Mouse (Mus musculus) lung, embryonic 14.5 days (tissue): ENCODE data around the gene Zscan26. TPM values are rescaled to one million over a fixed set of nuclear protein-coding genes. Genes with fewer than 3 reads are reported as not detected.
A peak's percentile ranks its signal among the peaks of the same experiment; 100 is the strongest.
"Not testable (repeated sequence)": the region's sequence is repeated elsewhere in the genome, so short reads cannot be mapped to it uniquely, and the experiment has no call there.

Source experiments
- ATAC-seq: fragments of 200-750 bp; cut with Nextera tagmentation; 2 replicates; pipeline ENCODE4 v1.8.0; 2017; ENCODE audit warnings: mild to moderate bottlenecking, moderate TSS enrichment, moderate library complexity; ENCODE audit not compliant: insufficient read depth
- DNase-seq: peaks from one replicate; pipeline ENCODE4 v3.0.0-alpha.2; 2015
- H3K27ac ChIP-seq: fragments of 300-500 bp; sonication (generic); 2 replicates; pipeline ENCODE4 v1.5.1; 2014; ENCODE audit warnings: low read depth, mild to moderate bottlenecking, moderate library complexity
- H3K27me3 ChIP-seq: fragments of 300-500 bp; sonication (generic); 2 replicates; pipeline ENCODE4 v1.6.1; 2014; ENCODE audit warnings: low read length, control low read depth; ENCODE audit not compliant: insufficient read depth
- H3K36me3 ChIP-seq: fragments of 300-500 bp; sonication (generic); 2 replicates; pipeline ENCODE4 v1.6.1; 2014; ENCODE audit warnings: control low read depth; ENCODE audit not compliant: insufficient read depth
- H3K4me1 ChIP-seq: fragments of 300-500 bp; sonication (generic); 2 replicates; pipeline ENCODE4 v1.6.1; 2014; ENCODE audit warnings: antibody characterized with exemption, control low read depth; ENCODE audit not compliant: insufficient read depth
- H3K4me2 ChIP-seq: fragments of 300-500 bp; sonication (generic); 2 replicates; pipeline ENCODE4 v1.6.1; 2014; ENCODE audit warnings: mild to moderate bottlenecking
- H3K4me3 ChIP-seq: fragments of 300-500 bp; sonication (generic); 2 replicates; pipeline ENCODE4 v1.5.1; 2014; ENCODE audit warnings: low read depth, low read length
- H3K9ac ChIP-seq: fragments of 300-500 bp; sonication (generic); 2 replicates; pipeline ENCODE4 v1.6.1; 2014
- H3K9me3 ChIP-seq: fragments of 300-500 bp; sonication (generic); 2 replicates; pipeline ENCODE4 v1.6.1; 2016; ENCODE audit warnings: low read depth, low read length, control low read depth
- CTCF ChIP-seq: IDR thresholded peaks from 2 replicates; pipeline ENCODE4 v1.5.1; 2016; ENCODE audit warnings: antibody characterized with exemption, low read depth
- WGBS: fragments of 180-500 bp; shearing (Covaris S2); extraction: QIAGEN DNeasy Blood & Tissue Kit; methylation state at CpG from one replicate; pipeline ENCODE4 v1.1.7; 2014; 5-methylcytosine and 5-hydroxymethylcytosine counted together
- polyA plus RNA-seq: library from polyadenylated mRNA; unstranded; fragments of >200 nt; fragmentation: Nextera tagmentation; extraction: Ambion mirVana; gene quantifications from 2 replicates; pipeline ENCODE4 v1.2.1, GENCODE M21; 2014

Gene Zscan26
- polyA plus RNA-seq, 1 experiment from 2014 or later = 27.6 TPM

DNA sequence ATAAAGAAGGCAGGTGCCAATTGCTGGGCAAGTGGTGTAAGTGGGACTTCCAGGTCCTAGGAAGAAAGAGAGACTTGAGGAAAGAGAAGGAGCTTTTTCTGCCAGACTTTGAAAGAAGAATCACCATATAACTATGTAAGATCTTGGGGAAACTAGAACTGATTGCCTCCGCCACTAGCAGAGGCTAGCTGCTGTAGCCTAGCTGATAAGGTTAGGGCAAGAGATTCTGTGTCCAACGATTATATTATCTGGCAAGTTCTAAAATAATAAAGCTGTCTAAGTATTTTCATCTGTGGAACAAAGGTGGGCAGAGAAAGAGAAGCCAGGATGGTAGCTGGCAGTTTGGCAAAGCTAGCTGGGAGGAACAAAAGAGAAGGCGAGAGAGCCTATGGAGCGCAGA, 18.9 kb upstream of the Zscan26 start:
- Histone ChIP-seq H3K36me3 (no peaks in the 10 kb centered on the region), H3K27ac (no peak overlapping the region), H3K27me3 (no peaks in the 10 kb centered on the region), H3K4me3 (no peak overlapping the region), H3K4me2 (no peak overlapping the region), H3K4me1 (no peaks in the 10 kb centered on the region), H3K9ac (no peak overlapping the region), H3K9me3 (no peaks in the 10 kb centered on the region)
- 32% methylated on average over 4 of the region's 4 CpGs for WGBS
- no peak for TF ChIP-seq CTCF
- no peak for DNase-seq
- ATAC-seq = no peak

DNA sequence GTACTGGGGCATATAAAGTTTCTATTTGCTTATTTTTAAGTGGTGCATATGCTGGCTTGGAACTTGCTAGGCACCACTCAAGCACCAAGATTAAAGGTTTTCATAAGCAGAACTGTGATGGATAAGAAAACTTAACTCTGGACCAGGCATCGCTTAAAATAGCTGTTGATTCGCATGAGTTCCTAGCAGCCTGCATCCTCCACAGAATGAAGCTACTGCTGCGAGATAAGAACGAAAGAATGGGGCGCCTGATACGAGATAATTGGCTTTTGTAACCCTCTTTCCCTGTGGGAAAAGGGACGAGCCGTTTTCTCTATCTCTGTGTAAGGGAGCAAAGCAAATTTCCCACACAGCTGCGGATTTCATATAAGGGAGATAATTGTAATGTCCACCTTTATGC, 15.6 kb upstream of the Zscan26 start:
- H3K4me3 ChIP-seq = no peak overlapping the region
- H3K27ac ChIP-seq = no peak overlapping the region

DNA sequence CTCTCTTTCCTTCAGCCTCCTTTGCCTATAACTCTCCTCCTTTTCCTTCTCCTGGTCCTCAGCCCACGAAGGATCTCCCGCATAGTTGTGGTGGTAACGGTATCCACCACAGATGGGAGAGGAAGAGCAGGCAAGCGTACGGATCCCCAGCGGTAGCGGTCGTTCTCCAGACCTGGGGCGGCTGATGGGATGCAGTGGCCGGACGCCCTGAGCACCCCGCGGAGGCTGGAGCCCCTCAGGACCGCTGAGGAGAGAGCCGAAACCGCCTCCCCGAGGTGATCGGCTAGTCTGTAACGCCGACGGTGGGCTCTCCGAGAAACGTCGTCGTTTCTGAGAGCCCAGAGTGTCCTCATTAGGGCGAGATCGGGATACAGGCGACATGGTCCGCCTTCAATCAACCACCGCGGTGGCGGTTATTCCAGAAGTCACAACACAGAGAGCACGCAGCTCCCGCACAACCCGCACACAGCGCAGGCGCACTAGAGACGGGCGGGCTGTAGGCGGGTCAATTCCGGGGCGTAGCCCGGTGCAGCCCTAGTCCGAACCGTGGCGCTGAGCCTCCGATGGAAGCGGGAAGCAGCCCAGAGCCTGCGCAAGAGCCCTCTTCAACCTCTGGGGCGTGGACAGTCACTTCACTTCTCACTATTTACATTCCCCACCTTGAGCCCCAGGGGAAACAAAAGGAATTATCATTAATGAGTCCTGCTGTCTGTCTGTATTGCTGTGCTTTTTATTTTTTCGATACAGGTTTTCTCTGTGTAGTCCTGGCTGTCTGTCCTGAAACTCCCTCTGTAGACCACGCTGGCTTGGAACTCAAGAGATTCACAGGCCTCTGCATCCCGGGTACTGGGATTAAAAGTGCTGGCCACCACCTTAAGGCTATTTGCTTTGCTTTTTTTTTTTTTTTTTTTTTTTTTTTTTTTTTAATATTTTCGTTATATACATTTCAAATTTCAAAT, 14.8 kb upstream of the Zscan26 start, which contains the start of gene Nkapl:
Nkapl (minus strand) TSS at position 449 of the 959 bp plus-strand sequence.
- under 1% methylated on average over 54 of the region's 54 CpGs for WGBS
- DNase-seq = peak; percentile 94
- H3K27me3 ChIP-seq = no peaks in the 10 kb centered on the region
- H3K9me3 ChIP-seq = no peaks in the 10 kb centered on the region
- no peaks in the 10 kb centered on the region for H3K4me1 ChIP-seq
- peak within 1 kb of the TSS; percentile 62 for H3K9ac ChIP-seq
- H3K36me3 ChIP-seq = no peaks in the 10 kb centered on the region
- peak within 1 kb of the TSS; percentile 75 for H3K4me2 ChIP-seq
- peak; percentile 100 for ATAC-seq
- no peak for TF ChIP-seq CTCF
- H3K4me3 ChIP-seq = peak within 1 kb of the TSS; percentile 55
- 0 out of 2 replicates have a peak within 1 kb of the TSS, but pooled peaks have one; percentile 4 for H3K27ac ChIP-seq

More for the DNA sequence above, 15.6 kb upstream of the Zscan26 start:
- DNase-seq = no peak
- Histone ChIP-seq H3K36me3 (no peaks in the 10 kb centered on the region), H3K4me2 (peak overlapping the region; percentile 75), H3K27me3 (no peaks in the 10 kb centered on the region), H3K4me1 (no peaks in the 10 kb centered on the region), H3K9ac (no peak overlapping the region), H3K9me3 (no peaks in the 10 kb centered on the region)
- 25% methylated on average over 9 of the region's 9 CpGs for WGBS
- ATAC-seq = no peak
- TF ChIP-seq CTCF = no peak

DNA sequence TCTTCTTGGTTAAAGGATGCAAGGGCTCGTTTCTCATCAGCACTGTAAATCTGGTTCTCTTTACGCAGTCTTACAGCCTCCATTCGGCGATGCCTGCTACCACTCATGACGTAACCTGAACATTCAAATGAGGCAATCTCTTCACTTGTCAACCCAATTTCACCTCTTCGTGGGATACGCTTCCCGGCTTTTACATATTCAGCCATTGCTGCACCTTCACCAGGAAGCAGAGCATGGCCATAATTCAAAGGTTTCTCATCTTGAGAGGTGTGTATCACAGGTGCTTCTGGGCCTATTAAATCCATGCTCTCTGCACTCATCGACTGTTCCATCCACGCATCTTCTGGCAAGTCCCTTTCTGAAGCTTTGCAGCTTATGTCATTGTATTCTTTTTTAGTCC, 13.8 kb upstream of the Zscan26 start:
- 83% methylated on average over 10 of the region's 10 CpGs for WGBS
- H3K4me3 ChIP-seq = no peak overlapping the region
- no peak overlapping the region for H3K9ac ChIP-seq
- H3K4me1 ChIP-seq = no peaks in the 10 kb centered on the region
- no peaks in the 10 kb centered on the region for H3K27me3 ChIP-seq
- H3K9me3 ChIP-seq = no peaks in the 10 kb centered on the region
- H3K4me2 ChIP-seq = no peak overlapping the region
- ATAC-seq (no peak), DNase-seq (no peak)
- H3K27ac ChIP-seq = no peak overlapping the region
- no peak for TF ChIP-seq CTCF
- H3K36me3 ChIP-seq = no peaks in the 10 kb centered on the region

DNA sequence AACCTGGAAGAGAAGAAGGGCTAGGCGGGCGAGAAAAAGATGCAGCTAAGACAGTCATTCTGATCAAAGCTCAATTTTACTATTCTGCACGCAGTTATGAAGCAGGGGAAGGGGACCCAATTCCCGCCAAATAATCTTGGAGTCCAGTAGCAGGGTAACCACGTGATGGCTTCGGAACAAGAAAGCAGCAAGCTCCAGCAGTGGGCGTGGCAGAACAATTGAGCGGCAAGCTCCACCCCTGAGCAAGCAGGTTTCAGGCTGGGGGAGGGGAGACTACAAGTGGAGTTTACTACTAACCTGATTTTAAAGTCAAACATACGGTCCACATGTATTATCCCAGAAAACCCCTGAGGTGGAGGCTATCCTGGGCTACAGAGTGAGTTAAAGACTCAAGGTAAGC, 9.0 kb upstream of the Zscan26 start:
- not testable (repeated sequence) for ATAC-seq, H3K27me3 ChIP-seq, H3K4me2 ChIP-seq, H3K4me3 ChIP-seq, H3K9ac ChIP-seq, H3K27ac ChIP-seq, H3K36me3 ChIP-seq, H3K9me3 ChIP-seq, DNase-seq, H3K4me1 ChIP-seq
- 49% methylated on average over 9 of the region's 9 CpGs for WGBS

DNA sequence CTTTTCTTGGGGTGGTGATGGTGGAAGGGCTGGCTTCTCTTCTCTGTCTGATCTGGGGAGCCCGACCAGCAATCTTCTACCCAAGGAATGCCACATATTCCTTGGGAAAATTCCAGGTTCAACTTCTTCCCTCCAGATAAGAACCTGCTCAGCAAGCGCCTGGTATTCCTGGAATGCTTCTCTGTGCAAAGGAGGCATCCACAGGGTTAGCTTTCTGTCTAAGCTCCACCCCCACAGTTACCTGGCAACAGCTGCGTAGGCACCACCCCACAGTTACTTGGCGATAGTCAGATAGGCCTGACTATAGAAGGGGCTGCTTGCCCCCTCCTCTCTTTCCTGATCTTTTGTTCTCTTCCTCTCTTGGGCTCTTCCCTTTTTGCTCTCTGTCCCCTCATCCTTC, 2.8 kb upstream of the Zscan26 start:
- Histone ChIP-seq H3K4me3 (no peak overlapping the region), H3K9ac (no peak overlapping the region), H3K9me3 (no peaks in the 10 kb centered on the region), H3K4me1 (peaks cover 3% of the 10 kb centered on the region; the same call in 1 of the 2 replicates), H3K4me2 (0 out of 2 replicates have a peak overlapping the region, but pooled peaks have one; percentile 22), H3K27me3 (no peaks in the 10 kb centered on the region), H3K27ac (peak overlapping the region; percentile 70), H3K36me3 (peaks cover 4% of the 10 kb centered on the region; the same call in 1 of the 2 replicates)
- TF ChIP-seq CTCF = no peak
- DNase-seq (peak; percentile 76), ATAC-seq (peak; percentile 86; the same call in 1 of the 2 replicates)
- WGBS = 8% methylated on average over 4 of the region's 4 CpGs

DNA sequence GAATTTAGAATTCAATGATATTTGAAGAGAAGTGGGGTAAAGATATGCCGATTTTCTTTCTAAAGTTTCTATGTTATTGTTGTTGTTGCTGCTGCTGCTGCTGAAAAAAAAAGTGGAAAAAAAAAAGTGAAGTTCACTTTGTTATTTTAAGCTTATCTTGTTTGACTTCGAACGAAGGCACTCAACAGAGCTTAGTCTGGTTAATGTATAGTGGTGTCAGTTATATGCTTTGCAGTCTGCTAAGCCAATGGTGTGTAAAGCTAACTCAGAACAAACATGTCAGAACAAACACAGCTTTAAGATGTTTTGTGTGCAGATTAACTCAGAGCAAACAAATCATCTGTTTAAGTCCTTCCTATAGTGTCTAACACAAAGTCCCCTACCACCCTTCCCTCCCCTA, 603 bp upstream of the Zscan26 start:
- Histone ChIP-seq H3K9ac (no peak overlapping the region), H3K9me3 (no peaks in the 10 kb centered on the region), H3K4me2 (peak overlapping the region; percentile 81), H3K27me3 (no peaks in the 10 kb centered on the region), H3K4me1 (peaks cover 3% of the 10 kb centered on the region; the same call in 1 of the 2 replicates), H3K36me3 (peaks cover 13% of the 10 kb centered on the region), H3K27ac (no peak overlapping the region), H3K4me3 (no peak overlapping the region)
- no peak for ATAC-seq
- 48% methylated on average over 3 of the region's 3 CpGs for WGBS
- TF ChIP-seq CTCF = no peak
- DNase-seq = no peak
